Mouse (Mus musculus): ENCODE measurements around the gene Plekhg5.
"Not testable (repeated sequence)": the region's sequence is repeated elsewhere in the genome, so short reads cannot be mapped to it uniquely, and the experiment has no call there.

DNA sequence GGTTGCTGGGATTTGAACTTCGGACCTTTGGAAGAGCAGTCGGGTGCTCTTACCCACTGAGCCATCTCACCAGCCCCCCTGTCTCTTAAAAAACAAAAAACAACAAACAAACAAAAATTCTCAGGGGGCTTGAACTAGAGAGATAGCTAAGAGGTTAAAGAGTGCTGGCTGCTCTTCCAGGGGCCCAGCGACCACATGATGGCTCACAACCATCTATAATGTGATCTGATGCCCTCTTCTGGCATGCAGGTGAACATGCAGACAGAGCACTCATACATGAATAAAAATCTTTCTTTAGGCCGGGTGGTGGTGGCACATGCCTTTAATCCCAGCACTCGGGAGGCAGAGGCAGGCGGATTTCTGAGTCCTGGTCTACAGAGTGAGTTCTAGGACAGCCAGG, 35.8 kb upstream of the Plekhg5 start:
- TF ChIP-seq FLI1 (IDR thresholded peaks at IDR 0.05; ENCODE audit: low read length); GATA1 (IDR thresholded peaks at IDR 0.05; ENCODE audit: borderline replicate concordance, low read length): not testable (repeated sequence)
